Mouse (Mus musculus): ENCODE results near the gene Sh3gl3.

Sh3gl3 gene

GRCm38 (mm10) chr7:82234898-82235290, 61.3 kb downstream of the Sh3gl3 start:
- in situ Hi-C loops (cut with MboI, MseI): no loop called here

- in situ Hi-C loops (cut with MboI, MseI): no loop called here
These were observed 61.8 kb downstream of the Sh3gl3 start for GRCm38 (mm10) chr7:82235486-82235885.

- in situ Hi-C loops (cut with MboI, MseI): no loop called here
These were observed 62.7 kb downstream of the Sh3gl3 start for GRCm38 (mm10) chr7:82236152-82236898.

GRCm38 (mm10) chr7:82236899-82237162, 63.2 kb downstream of the Sh3gl3 start:
- in situ Hi-C loops (cut with MboI, MseI): no loop called here

GRCm38 (mm10) chr7:82240424-82241240, 67.0 kb downstream of the Sh3gl3 start:
- in situ Hi-C loops (cut with MboI, MseI): loop anchor here (5.0 to 10.0 kb wide), 3 partner anchors 33 to 396 kb away; partner anchors contain the start of gene Sh3gl3 (in 1 of the 2)

DNA sequence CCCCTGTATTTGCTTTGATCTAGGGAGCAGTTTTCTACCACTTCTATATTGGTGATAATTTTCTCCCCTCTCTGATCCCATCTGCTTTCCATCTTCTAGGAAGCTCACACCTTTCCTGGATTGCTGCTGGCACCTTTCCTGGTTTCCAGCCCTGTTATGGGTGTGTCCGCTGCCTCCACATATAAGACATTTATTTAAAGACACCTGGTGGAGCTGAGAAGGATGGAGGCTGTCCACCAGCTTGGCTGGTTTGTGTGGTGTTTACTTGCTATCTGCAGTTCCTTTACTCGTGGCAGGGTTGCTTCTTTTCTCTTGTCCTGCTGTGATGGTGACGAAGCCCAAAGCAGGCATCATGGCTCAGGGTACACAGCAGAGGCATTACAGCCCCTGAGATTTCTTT, 71.1 kb downstream of the Sh3gl3 start:
- in situ Hi-C loops (cut with MboI, MseI): loop anchor here (5.0 to 10.0 kb wide), 3 partner anchors 37 to 400 kb away; partner anchors contain the start of gene Sh3gl3 (in 1 of the 2)

GRCm38 (mm10) chr7:82248953-82249695, 75.5 kb downstream of the Sh3gl3 start:
- in situ Hi-C loops (cut with MboI, MseI): loop anchor here in 1 of 2 experiments (10.0 kb wide), 1 partner anchor 404 kb away; no protein-coding TSS in a partner anchor

- in situ Hi-C loops (cut with MboI, MseI): no loop called here
These were observed 79.7 kb downstream of the Sh3gl3 start for GRCm38 (mm10) chr7:82253309-82253708.

GRCm38 (mm10) chr7:82256936-82257335, 83.3 kb downstream of the Sh3gl3 start:
- in situ Hi-C loops (cut with MboI, MseI): no loop called here

GRCm38 (mm10) chr7:82257530-82257929, 83.9 kb downstream of the Sh3gl3 start:
- in situ Hi-C loops (cut with MboI, MseI): no loop called here

DNA sequence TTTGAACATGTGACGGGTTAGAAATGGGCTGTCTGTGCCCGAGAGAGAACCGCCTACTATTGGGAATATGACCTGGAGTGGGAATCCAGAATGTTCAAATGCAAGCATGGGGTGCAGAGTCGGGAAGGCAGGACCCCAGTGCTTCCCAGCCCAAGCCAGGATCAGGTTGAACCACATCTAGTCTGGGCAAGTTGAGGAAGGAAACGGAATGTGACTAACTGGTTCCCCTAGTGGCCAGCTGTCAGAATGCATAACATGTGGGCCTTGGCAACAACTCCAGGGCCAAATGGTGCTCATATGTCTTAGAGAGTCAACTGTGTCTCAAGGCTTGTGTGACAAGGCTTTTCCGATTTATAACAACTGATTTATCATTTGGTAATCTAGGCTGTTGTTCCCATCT, 86.6 kb downstream of the Sh3gl3 start:
- in situ Hi-C loops (cut with MboI, MseI): loop anchor here in 1 of 2 experiments (5.0 kb wide), 1 partner anchor 138 kb away; no protein-coding TSS in a partner anchor

DNA sequence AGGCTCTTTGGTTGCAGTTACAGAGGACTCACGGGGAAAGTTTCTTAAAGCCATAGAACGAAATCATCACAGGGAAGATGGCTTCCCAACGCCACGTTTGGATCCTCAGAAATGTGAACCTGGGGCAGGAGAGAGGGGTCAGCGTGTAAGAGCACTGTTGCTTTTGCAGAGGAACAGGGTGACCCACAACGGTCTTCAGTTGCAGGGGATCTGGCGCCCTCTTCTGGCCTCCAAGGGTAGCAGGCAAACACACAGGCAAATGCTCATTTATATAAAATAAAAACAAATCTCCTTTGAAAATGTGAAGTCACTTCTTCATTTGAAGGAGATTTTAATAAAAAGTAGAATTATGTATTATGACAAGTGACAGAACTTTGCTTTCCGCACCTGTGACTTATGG, 89.5 kb downstream of the Sh3gl3 start:
- in situ Hi-C loops (cut with MboI, MseI): loop anchor here in 1 of 2 experiments (5.0 kb wide), 1 partner anchor 141 kb away; no protein-coding TSS in a partner anchor

DNA sequence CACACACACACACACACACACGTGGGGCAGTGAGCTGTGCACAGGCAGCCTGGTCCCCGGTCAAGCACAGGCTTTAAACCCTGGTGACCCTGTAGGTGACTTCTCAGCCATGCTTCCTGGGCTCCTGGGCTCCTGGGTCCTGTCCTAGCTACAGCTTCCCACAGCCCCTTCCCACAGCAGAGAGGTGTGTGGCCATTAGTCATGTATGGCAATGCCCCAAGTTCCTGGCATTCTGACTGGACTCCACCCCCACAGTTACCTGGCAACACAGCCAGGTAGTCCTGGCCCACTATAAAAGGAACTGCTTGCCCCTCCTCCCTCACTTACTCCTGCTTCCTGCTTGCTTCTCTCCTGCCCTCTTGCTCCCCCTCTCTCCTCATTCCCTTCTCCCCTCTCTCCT, 90.5 kb downstream of the Sh3gl3 start:
- in situ Hi-C loops (cut with MboI, MseI): loop anchor here in 1 of 2 experiments (5.0 kb wide), 1 partner anchor 142 kb away; no protein-coding TSS in a partner anchor

GRCm38 (mm10) chr7:82265365-82265764, 91.7 kb downstream of the Sh3gl3 start:
- in situ Hi-C loops (cut with MboI, MseI): no loop called here

DNA sequence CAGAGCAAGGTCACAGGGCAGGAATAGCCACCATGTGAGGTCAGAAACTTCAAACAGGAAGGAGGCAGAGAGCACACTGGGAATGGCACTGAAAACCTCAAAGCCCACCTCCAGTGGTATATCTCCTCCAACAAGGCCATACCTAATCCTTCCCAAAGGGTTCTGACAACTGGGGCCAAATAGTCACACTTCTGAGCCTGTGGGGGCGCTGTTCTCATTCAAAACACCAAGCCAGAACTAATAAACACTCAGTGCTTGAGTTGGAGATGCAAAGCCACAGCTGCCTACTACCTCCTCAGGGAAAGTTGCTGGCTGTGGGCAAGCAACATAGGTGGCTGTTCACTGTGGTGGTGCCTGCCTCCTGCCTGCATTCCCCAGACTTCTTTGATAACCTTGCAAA, 96.3 kb downstream of the Sh3gl3 start:
- in situ Hi-C loops (cut with MboI, MseI): loop anchor here in 1 of 2 experiments (5.0 kb wide), 2 partner anchors 148 to 313 kb away; no protein-coding TSS in a partner anchor

DNA sequence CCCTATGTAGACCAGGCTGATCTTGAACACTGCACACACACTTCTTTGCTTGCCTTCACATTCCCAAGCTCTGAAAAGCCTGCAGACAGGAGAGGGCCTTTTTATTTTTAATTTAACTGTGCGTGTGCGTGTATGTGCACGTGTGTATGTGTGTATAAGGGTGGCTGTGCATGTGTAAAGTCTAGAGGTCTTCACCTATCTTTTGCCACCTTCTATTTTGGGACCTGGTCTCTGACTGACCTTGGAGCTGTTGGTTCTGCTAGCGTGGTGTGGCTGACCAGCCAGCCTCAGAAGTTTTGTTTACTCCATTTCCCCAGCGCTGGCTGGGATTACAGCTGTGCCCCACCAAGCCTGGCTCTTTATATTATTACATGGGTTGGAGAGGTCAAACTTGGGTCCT, 98.1 kb downstream of the Sh3gl3 start:
- in situ Hi-C loops (cut with MboI, MseI): loop anchor here in 1 of 2 experiments (5.0 kb wide), 2 partner anchors 149 to 314 kb away; no protein-coding TSS in a partner anchor

- in situ Hi-C loops (cut with MboI, MseI): loop anchor here in 1 of 2 experiments (5.0 kb wide), 2 partner anchors 151 to 316 kb away; no protein-coding TSS in a partner anchor
These were observed 99.2 kb downstream of the Sh3gl3 start for GRCm38 (mm10) chr7:82272875-82273274.

DNA sequence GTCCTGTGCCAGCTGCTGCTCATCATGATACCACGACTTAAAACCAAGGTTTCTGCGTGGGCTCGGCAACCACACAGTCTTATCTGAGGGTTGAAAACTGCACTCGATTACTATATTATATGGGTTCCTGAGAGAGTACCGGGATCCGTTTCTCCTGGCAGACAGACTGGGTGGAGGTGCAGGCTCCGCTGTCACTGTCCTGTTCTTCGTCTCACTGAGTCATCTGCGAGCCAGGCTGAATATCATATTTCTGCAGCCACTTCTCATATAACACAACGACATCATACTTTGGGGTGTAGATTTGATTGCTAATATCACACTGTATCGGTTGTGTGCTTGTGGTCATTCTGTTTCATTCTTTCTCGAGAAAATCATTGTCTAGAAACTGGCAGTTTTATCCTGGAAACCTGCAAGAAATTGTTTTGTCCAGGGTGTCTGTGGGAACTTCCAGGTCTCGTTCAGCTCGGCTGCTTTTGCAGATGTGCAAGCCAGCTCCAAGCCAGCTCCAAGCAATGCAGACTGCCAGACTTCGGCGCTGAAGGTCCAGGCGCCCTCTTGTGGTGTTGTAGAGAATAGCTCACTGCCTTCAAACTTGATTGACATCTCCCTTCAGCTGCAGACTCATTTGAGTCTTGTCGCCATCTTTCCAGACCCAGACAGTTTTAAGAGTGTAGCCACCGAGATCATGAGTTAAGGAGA, 100.5 kb downstream of the Sh3gl3 start:
- in situ Hi-C loops (cut with MboI, MseI): loop anchor here in 1 of 2 experiments (5.0 kb wide), 2 partner anchors 152 to 317 kb away; no protein-coding TSS in a partner anchor

DNA sequence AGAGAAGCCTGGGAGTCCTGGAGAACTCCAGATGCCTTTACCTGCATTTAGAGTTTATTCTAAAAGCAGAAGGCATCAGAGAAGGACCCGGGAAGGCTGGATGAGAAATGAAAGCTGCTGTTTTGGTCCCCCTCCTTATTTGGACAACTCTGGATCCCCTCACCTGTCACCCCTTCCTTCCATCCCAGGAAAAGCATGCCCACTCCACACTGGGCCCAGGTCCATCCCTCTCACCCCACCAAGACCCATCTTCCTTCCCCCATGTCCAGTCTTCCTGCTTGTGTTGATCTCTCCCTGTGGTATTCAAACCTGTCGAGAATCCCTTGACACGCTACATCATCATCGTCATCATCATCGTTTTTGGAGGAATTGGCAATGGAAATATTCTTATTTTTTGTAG, 101.3 kb downstream of the Sh3gl3 start:
- in situ Hi-C loops (cut with MboI, MseI): loop anchor here (5.0 kb wide), 3 partner anchors 153 to 408 kb away; no protein-coding TSS in a partner anchor

DNA sequence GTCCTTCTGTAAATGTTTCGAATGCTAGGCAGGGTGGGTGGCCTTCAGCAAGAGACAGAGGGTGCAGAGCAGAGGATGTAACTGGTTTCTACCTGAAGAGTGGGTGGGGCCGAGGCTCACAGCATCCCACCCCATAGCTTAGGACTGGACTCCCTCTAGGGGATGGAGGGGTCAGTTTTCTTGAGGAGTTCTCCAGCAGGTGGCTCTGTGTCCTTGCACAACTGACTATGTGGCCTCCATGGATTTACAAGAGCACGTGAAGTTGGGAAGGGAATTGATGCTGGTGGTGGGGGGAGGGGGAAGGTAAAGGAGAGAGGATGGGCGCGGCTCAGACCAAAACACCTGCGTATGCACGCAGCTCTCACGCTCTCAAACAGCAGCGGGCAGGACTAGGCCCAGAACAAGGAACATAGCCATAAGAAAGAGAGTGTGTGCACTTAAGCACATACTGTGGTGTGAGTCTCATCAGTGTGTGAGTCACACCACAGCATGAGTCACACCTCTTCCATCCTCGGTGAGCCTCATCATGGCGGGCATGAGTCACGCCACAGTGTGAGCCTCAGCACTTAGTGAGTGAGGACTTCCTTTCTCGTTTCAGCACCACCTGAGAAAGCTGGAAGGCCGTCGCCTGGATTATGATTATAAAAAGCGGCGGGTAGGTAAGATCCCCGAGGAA, 102.0 kb downstream of the Sh3gl3 start:
- in situ Hi-C loops (cut with MboI, MseI): loop anchor here in 1 of 2 experiments (5.0 kb wide), 2 partner anchors 318 to 408 kb away; no protein-coding TSS in a partner anchor
